Mouse (Mus musculus) thymus, adult 2 months (tissue): ENCODE data around the gene Gpr1.

ENCODE experiments used
- CTCF ChIP-seq: fragments of 200-500 bp; IDR thresholded peaks from 2 replicates; pipeline ENCODE4 v1.5.1; 2012; ENCODE audit warnings: mild to moderate bottlenecking, control low read depth, low read length, moderate library complexity, borderline replicate concordance; ENCODE audit not compliant: control insufficient read depth, poor library complexity, insufficient read depth; ENCODE audit errors: extremely low read depth
- POLR2A ChIP-seq: fragments of 200-500 bp; IDR thresholded peaks from 2 replicates; pipeline ENCODE4 v1.6.1; 2012; ENCODE audit warnings: mild to moderate bottlenecking, low read length, control low read depth, moderate library complexity; ENCODE audit not compliant: control insufficient read depth, poor library complexity, insufficient read depth; ENCODE audit errors: extremely low read depth

DNA sequence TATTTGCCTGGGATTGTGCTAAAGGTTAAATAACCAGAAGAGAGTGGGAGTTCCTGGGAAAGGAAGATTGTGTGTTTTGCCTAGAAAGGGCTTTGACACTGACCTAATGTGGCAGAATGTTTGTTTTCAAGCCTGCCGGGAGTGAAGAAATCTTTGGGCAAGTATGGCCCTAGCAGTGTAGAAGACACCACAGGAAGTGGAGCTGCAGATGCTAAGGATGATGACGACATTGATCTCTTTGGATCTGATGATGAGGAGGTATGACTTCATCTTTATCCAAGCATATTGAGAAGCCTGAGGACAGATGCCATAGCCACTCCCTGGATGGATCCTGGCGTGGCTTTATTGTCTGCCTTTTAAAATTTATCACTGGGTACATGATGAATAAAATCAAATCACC, 36.0 kb downstream of the Gpr1 start:
- TF ChIP-seq POLR2A = no peak
- TF ChIP-seq CTCF = no peak
